Mouse (Mus musculus): ENCODE results near the gene Tut1. TPM values are rescaled to one million over a fixed set of nuclear protein-coding genes. Genes with fewer than 3 reads are reported as not detected.
"Not testable (repeated sequence)": the region's sequence is repeated elsewhere in the genome, so short reads cannot be mapped to it uniquely, and the experiment has no call there.

The Tut1 gene
- polyA plus RNA-seq, 1 experiment from 2014 or later: 27.2 TPM

DNA sequence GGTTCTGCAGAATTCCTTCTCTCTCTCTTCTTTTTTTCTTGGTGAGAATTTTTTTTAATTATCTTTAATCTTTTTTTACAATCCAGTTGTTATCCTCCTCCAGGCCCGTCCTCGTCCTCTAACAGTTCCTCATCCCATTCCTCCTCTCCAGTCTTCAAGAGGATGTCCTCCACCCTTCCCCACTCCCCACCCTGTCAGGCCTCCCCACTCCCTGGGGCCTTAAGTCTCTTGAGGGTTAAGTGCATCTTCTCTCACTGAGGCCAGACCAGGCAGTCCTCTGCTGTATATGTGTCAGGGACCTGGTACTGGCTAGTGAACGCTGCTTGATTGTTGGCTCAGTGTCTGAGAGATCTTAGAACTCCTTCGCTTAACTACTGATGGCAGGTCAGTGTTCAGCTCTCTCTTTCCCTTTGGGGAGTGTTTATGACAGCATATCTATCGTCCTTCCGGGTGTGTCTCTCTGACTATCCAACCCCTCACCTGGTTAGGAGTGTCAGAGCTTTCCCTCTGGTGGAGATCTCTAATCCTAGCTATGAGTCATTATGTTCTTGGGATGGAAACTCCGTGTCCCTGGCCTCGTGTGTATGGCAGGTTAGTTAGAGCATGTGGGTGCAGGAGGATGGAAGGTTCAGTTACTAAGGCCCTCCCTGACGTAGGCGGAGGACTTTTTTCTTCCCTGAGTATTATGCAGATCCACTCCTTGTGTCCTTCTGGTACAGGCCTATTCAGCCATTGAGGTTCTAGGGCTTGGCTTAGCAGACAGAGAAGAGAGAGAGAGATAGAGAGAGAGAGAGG lies 41.4 kb downstream of the Tut1 start:
- no peak for ATAC-seq (ENCODE audit: insufficient number of reproducible peaks, insufficient read depth, low FRiP score, low read depth)
- H3K9me3 ChIP-seq (ENCODE audit: control insufficient read depth, low read depth, low read length): no peaks in the 10 kb centered on the region
- WGBS: 72% methylated on average over 10 of the region's 10 CpGs
- H3K4me2 ChIP-seq (replicated peaks; ENCODE audit: low read depth, low read length): no peak overlapping the region
- H3K36me3 ChIP-seq (ENCODE audit: control insufficient read depth, insufficient read depth, low read length): peaks cover 3% of the 10 kb centered on the region; the same call in 1 of the 2 replicates
- H3K27ac ChIP-seq (ENCODE audit: low read length): no peak overlapping the region
- H3K27me3 ChIP-seq (ENCODE audit: control insufficient read depth, insufficient read depth, low read length): no peaks in the 10 kb centered on the region
- H3K4me3 ChIP-seq (ENCODE audit: low read depth, low read length): no peak overlapping the region
- peaks cover 59% of the 10 kb centered on the region for H3K4me1 ChIP-seq (ENCODE audit: control insufficient read depth, insufficient read depth, low read length)
- no peak overlapping the region for H3K9ac ChIP-seq (replicated peaks; ENCODE audit: low read depth, low read length)

GRCm38 (mm10) chr19:8996601-8997000 lies 43.0 kb downstream of the Tut1 start:
- ATAC-seq (ENCODE audit: insufficient number of reproducible peaks, insufficient read depth, low FRiP score, low read depth): no peak
- WGBS: 96% methylated on average over 6 of the region's 6 CpGs
- Histone ChIP-seq H3K9me3 (ENCODE audit: control insufficient read depth, low read depth, low read length) (no peaks in the 10 kb centered on the region), H3K4me1 (ENCODE audit: control insufficient read depth, insufficient read depth, low read length) (peaks cover 49% of the 10 kb centered on the region), H3K4me3 (ENCODE audit: low read depth, low read length) (no peak overlapping the region), H3K27ac (ENCODE audit: low read length) (peak overlapping the region; percentile 66; the same call in 1 of the 2 replicates), H3K4me2 (replicated peaks; ENCODE audit: low read depth, low read length) (no peak overlapping the region), H3K27me3 (ENCODE audit: control insufficient read depth, insufficient read depth, low read length) (no peaks in the 10 kb centered on the region), H3K36me3 (ENCODE audit: control insufficient read depth, insufficient read depth, low read length) (peaks cover 18% of the 10 kb centered on the region), H3K9ac (replicated peaks; ENCODE audit: low read depth, low read length) (no peak overlapping the region)

DNA sequence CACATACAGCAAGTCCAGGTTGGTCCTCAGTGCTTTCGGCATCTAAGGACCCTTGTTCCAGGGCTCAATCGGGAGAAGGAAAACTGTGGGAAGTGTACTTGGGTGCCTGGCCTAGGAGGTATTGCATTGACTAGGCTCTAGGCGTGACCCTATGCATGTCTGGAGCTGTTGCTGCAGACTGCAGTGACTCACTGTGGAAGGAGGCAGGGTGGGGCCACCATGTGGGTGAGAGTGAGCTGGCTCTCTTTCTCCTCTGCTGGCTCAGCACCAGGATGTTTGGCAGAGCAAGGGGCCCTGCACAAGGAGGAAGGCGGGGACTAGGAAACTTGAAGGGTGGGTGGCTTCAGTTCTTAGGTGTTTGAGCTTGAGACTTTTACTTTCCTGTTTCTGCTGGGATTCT lies 43.9 kb downstream of the Tut1 start:
- Histone ChIP-seq H3K9me3 (ENCODE audit: control insufficient read depth, low read depth, low read length) (no peaks in the 10 kb centered on the region), H3K4me1 (ENCODE audit: control insufficient read depth, insufficient read depth, low read length) (peaks cover 39% of the 10 kb centered on the region), H3K9ac (replicated peaks; ENCODE audit: low read depth, low read length) (no peak overlapping the region), H3K27ac (ENCODE audit: low read length) (peak overlapping the region; percentile 66), H3K4me2 (replicated peaks; ENCODE audit: low read depth, low read length) (peak overlapping the region; percentile 8; the same call in 1 of the 2 replicates), H3K27me3 (ENCODE audit: control insufficient read depth, insufficient read depth, low read length) (no peaks in the 10 kb centered on the region), H3K4me3 (ENCODE audit: low read depth, low read length) (no peak overlapping the region), H3K36me3 (ENCODE audit: control insufficient read depth, insufficient read depth, low read length) (peaks cover 28% of the 10 kb centered on the region)
- ATAC-seq (ENCODE audit: insufficient number of reproducible peaks, insufficient read depth, low FRiP score, low read depth): peak; percentile 93
- 36% methylated on average over 4 of the region's 4 CpGs for WGBS

DNA sequence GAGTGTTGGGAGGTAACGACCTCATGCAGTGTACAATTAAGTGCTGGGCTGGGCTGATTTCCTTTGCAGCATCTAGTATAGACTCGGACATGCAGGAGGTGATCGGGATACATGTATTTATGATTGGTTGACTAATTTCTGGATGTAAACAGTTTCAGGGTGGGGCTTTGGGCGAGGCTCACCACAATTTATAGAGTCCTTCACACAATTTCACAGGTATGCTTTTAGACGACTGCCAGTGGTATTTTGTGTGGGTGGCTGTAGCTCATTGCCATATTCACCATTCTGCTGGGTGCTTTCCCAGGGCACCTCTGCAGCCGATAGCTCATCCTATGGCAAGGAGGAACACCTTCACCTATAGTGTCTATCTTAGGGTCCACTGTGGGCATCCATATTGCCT lies 44.9 kb downstream of the Tut1 start:
- H3K9ac ChIP-seq (replicated peaks; ENCODE audit: low read depth, low read length): no peak overlapping the region
- peaks cover 30% of the 10 kb centered on the region for H3K4me1 ChIP-seq (ENCODE audit: control insufficient read depth, insufficient read depth, low read length)
- H3K27ac ChIP-seq (ENCODE audit: low read length): peak overlapping the region; percentile 66; the same call in 1 of the 2 replicates
- H3K27me3 ChIP-seq (ENCODE audit: control insufficient read depth, insufficient read depth, low read length): no peaks in the 10 kb centered on the region
- no peak for ATAC-seq (ENCODE audit: insufficient number of reproducible peaks, insufficient read depth, low FRiP score, low read depth)
- WGBS: 78% methylated on average over 6 of the region's 6 CpGs
- no peak overlapping the region for H3K4me3 ChIP-seq (ENCODE audit: low read depth, low read length)
- no peaks in the 10 kb centered on the region for H3K9me3 ChIP-seq (ENCODE audit: control insufficient read depth, low read depth, low read length)
- peaks cover 38% of the 10 kb centered on the region for H3K36me3 ChIP-seq (ENCODE audit: control insufficient read depth, insufficient read depth, low read length)
- no peak overlapping the region for H3K4me2 ChIP-seq (replicated peaks; ENCODE audit: low read depth, low read length)

DNA sequence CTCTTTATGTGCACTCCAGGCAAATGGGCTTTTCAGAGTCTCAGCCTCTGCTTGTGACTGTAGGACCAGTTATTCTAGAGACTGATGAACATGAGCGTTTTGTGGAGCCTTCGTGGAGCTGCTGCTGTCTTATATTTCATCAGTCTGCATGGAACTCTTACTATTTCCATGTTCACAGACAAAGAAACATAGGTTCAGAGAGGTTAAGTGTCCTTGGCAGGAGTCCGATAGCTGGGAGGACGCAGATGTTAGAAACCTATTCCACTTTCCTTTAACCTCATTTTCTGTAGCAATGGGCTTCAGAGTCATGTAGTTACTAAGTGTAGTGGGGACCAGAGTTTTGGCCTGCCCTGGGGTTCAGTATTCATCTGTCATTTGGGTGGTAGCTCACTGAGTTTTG lies 45.6 kb downstream of the Tut1 start:
- Histone ChIP-seq H3K36me3 (ENCODE audit: control insufficient read depth, insufficient read depth, low read length) (peaks cover 44% of the 10 kb centered on the region), H3K4me1 (ENCODE audit: control insufficient read depth, insufficient read depth, low read length) (peaks cover 27% of the 10 kb centered on the region), H3K4me3 (ENCODE audit: low read depth, low read length) (no peak overlapping the region), H3K27ac (ENCODE audit: low read length) (no peak overlapping the region; the same call in 1 of the 2 replicates), H3K4me2 (replicated peaks; ENCODE audit: low read depth, low read length) (no peak overlapping the region), H3K27me3 (ENCODE audit: control insufficient read depth, insufficient read depth, low read length) (no peaks in the 10 kb centered on the region), H3K9ac (replicated peaks; ENCODE audit: low read depth, low read length) (no peak overlapping the region), H3K9me3 (ENCODE audit: control insufficient read depth, low read depth, low read length) (no peaks in the 10 kb centered on the region)
- ATAC-seq (ENCODE audit: insufficient number of reproducible peaks, insufficient read depth, low FRiP score, low read depth): no peak
- 76% methylated on average over 4 of the region's 4 CpGs for WGBS

DNA sequence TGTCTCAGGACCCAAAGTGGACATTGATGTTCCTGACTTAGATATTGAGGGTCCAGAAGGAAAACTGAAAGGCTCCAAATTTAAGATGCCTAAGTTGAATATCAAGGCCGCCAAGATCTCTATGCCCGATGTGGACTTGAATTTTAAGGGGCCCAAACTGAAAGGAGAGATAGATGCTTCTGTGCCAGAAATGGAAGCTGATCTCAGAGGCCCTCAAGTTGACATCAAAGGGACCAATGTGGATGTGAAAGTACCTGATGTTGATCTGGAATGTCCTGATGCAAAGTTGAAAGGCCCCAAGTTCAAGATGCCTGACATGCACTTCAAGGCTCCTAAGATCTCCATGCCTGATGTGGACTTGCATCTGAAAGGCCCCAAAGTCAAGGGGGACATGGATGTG lies 53.3 kb downstream of the Tut1 start:
- WGBS: 96% methylated on average over 2 of the region's 2 CpGs
- H3K27me3 ChIP-seq (ENCODE audit: control insufficient read depth, insufficient read depth, low read length); ATAC-seq (ENCODE audit: insufficient number of reproducible peaks, insufficient read depth, low FRiP score, low read depth); H3K9ac ChIP-seq (replicated peaks; ENCODE audit: low read depth, low read length); H3K4me3 ChIP-seq (ENCODE audit: low read depth, low read length); H3K4me2 ChIP-seq (replicated peaks; ENCODE audit: low read depth, low read length); H3K9me3 ChIP-seq (ENCODE audit: control insufficient read depth, low read depth, low read length); H3K4me1 ChIP-seq (ENCODE audit: control insufficient read depth, insufficient read depth, low read length); H3K27ac ChIP-seq (ENCODE audit: low read length): not testable (repeated sequence)
- H3K36me3 ChIP-seq (ENCODE audit: control insufficient read depth, insufficient read depth, low read length): peaks cover 58% of the 10 kb centered on the region

Other genes starting within 250 kb of the Tut1 start
- gene Slc3a2, start 230.5 kb upstream of the Tut1 start, polyA plus RNA-seq (2014; fragmentation: Nextera tagmentation; extraction: Ambion mirVana): 80.8 and 91.1 TPM in 2 replicates
- gene Wdr74, start 218.0 kb upstream of the Tut1 start, polyA plus RNA-seq (2014; fragmentation: Nextera tagmentation; extraction: Ambion mirVana): 79.4 and 85.6 TPM in 2 replicates
- gene 1700092M07Rik, start 213.1 kb upstream of the Tut1 start, polyA plus RNA-seq (2014; fragmentation: Nextera tagmentation; extraction: Ambion mirVana): 1.0 and 1.9 TPM in 2 replicates
- 141 and 143 TPM in 2 replicates for gene Stx5a, start 212.4 kb upstream of the Tut1 start, polyA plus RNA-seq (2014; fragmentation: Nextera tagmentation; extraction: Ambion mirVana)
- gene Nxf1, start 196.8 kb upstream of the Tut1 start, polyA plus RNA-seq (2014; fragmentation: Nextera tagmentation; extraction: Ambion mirVana): 168 and 178 TPM in 2 replicates
- 178 and 194 TPM in 2 replicates for gene Tmem223, start 182.9 kb upstream of the Tut1 start, polyA plus RNA-seq (2014; fragmentation: Nextera tagmentation; extraction: Ambion mirVana)
- 85.4 and 94.0 TPM in 2 replicates for gene Tmem179b, start 179.4 kb upstream of the Tut1 start, polyA plus RNA-seq (2014; fragmentation: Nextera tagmentation; extraction: Ambion mirVana)
- gene Taf6l, start 167.4 kb upstream of the Tut1 start, polyA plus RNA-seq (2014; fragmentation: Nextera tagmentation; extraction: Ambion mirVana): 17.1 and 17.5 TPM in 2 replicates
- 140 and 151 TPM in 2 replicates for gene Polr2g, start 155.3 kb upstream of the Tut1 start, polyA plus RNA-seq (2014; fragmentation: Nextera tagmentation; extraction: Ambion mirVana)
- 4.7 and 5.2 TPM in 2 replicates for gene Zbtb3, start 151.3 kb upstream of the Tut1 start, polyA plus RNA-seq (2014; fragmentation: Nextera tagmentation; extraction: Ambion mirVana)
- gene Ttc9c, start 134.5 kb upstream of the Tut1 start, polyA plus RNA-seq (2014; fragmentation: Nextera tagmentation; extraction: Ambion mirVana): 47.5 and 51.7 TPM in 2 replicates
- 10.0 and 10.1 TPM in 2 replicates for gene Hnrnpul2, start 133.8 kb upstream of the Tut1 start, polyA plus RNA-seq (2014; fragmentation: Nextera tagmentation; extraction: Ambion mirVana)
- not detected in 2 replicates for gene AC129217.1, start 124.1 kb upstream of the Tut1 start, polyA plus RNA-seq (2014; fragmentation: Nextera tagmentation; extraction: Ambion mirVana)
- gene Bscl2, start 116.4 kb upstream of the Tut1 start, polyA plus RNA-seq (2014; fragmentation: Nextera tagmentation; extraction: Ambion mirVana): 42.5 and 43.0 TPM in 2 replicates
- 13.9 and 17.8 TPM in 2 replicates for gene Gng3, start 114.7 kb upstream of the Tut1 start, polyA plus RNA-seq (2014; fragmentation: Nextera tagmentation; extraction: Ambion mirVana)
- gene Lrrn4cl, start 103.1 kb upstream of the Tut1 start, polyA plus RNA-seq (2014; fragmentation: Nextera tagmentation; extraction: Ambion mirVana): 1.2 and 1.6 TPM in 2 replicates
- gene Ubxn1, start 82.4 kb upstream of the Tut1 start, polyA plus RNA-seq (2014; fragmentation: Nextera tagmentation; extraction: Ambion mirVana): 154 and 162 TPM in 2 replicates
- 63.9 and 67.6 TPM in 2 replicates for gene Uqcc3, start 72.9 kb upstream of the Tut1 start, polyA plus RNA-seq (2014; fragmentation: Nextera tagmentation; extraction: Ambion mirVana)
- 58.5 and 82.3 TPM in 2 replicates for gene Lbhd1, start 70.1 kb upstream of the Tut1 start, polyA plus RNA-seq (2014; fragmentation: Nextera tagmentation; extraction: Ambion mirVana)
- gene Gm49403, start 69.9 kb upstream of the Tut1 start, polyA plus RNA-seq (2014; fragmentation: Nextera tagmentation; extraction: Ambion mirVana): not detected in 2 replicates
- 71.0 and 82.4 TPM in 2 replicates for gene 1810009A15Rik, start 65.0 kb upstream of the Tut1 start, polyA plus RNA-seq (2014; fragmentation: Nextera tagmentation; extraction: Ambion mirVana)
- not detected in 2 replicates for gene Gm49416, start 64.9 kb upstream of the Tut1 start, polyA plus RNA-seq (2014; fragmentation: Nextera tagmentation; extraction: Ambion mirVana)
- 29.3 and 33.5 TPM in 2 replicates for gene Ints5, start 60.8 kb upstream of the Tut1 start, polyA plus RNA-seq (2014; fragmentation: Nextera tagmentation; extraction: Ambion mirVana)
- gene Ganab, start 55.8 kb upstream of the Tut1 start, polyA plus RNA-seq (2014; fragmentation: Nextera tagmentation; extraction: Ambion mirVana): 82.0 and 90.3 TPM in 2 replicates
- gene B3gat3, start 33.5 kb upstream of the Tut1 start, polyA plus RNA-seq (2014; fragmentation: Nextera tagmentation; extraction: Ambion mirVana): 35.7 and 37.5 TPM in 2 replicates
- 1.0 and 2.0 TPM in 2 replicates for gene Rom1, start 24.5 kb upstream of the Tut1 start, polyA plus RNA-seq (2014; fragmentation: Nextera tagmentation; extraction: Ambion mirVana)
- gene Eml3, start 24.3 kb upstream of the Tut1 start, polyA plus RNA-seq (2014; fragmentation: Nextera tagmentation; extraction: Ambion mirVana): 16.8 and 18.2 TPM in 2 replicates
- 41.5 and 45.3 TPM in 2 replicates for gene Mta2, start 12.0 kb upstream of the Tut1 start, polyA plus RNA-seq (2014; fragmentation: Nextera tagmentation; extraction: Ambion mirVana)
- gene Eef1g, start 13.2 kb downstream of the Tut1 start, polyA plus RNA-seq (2014; fragmentation: Nextera tagmentation; extraction: Ambion mirVana): 469 and 470 TPM in 2 replicates
- gene Ahnak, start 35.4 kb downstream of the Tut1 start, polyA plus RNA-seq (2014; fragmentation: Nextera tagmentation; extraction: Ambion mirVana): 33.4 and 40.6 TPM in 2 replicates
- not detected in 2 replicates for gene Scgb1a1, start 134.1 kb downstream of the Tut1 start, polyA plus RNA-seq (2014; fragmentation: Nextera tagmentation; extraction: Ambion mirVana)
- 9.3 and 15.2 TPM in 2 replicates for gene Asrgl1, start 181.8 kb downstream of the Tut1 start, polyA plus RNA-seq (2014; fragmentation: Nextera tagmentation; extraction: Ambion mirVana)

Data from stomach, embryonic 14.5 days (tissue).